Mouse (Mus musculus) olfactory bulb, adult 2 months (tissue): ENCODE measurements around the gene Zfp952. TPM values are rescaled to one million over a fixed set of nuclear protein-coding genes. Genes with fewer than 3 reads are reported as not detected.

Experiments used
- H3K27ac ChIP-seq: fragments of 200-500 bp; 2 replicates; pipeline ENCODE4 v1.5.1; 2012; ENCODE audit warnings: low read depth, low read length; ENCODE audit not compliant: insufficient read depth
- H3K4me1 ChIP-seq: fragments of 200-500 bp; 2 replicates; pipeline ENCODE4 v1.6.1; 2012; ENCODE audit warnings: low read length; ENCODE audit not compliant: control insufficient read depth, insufficient read depth
- H3K4me3 ChIP-seq: fragments of 200-500 bp; 2 replicates; pipeline ENCODE4 v1.5.1; 2012; ENCODE audit warnings: mild to moderate bottlenecking, low read depth, low read length, moderate library complexity; ENCODE audit not compliant: insufficient read depth
- CTCF ChIP-seq: fragments of 200-500 bp; IDR thresholded peaks from 2 replicates; pipeline ENCODE4 v1.5.1; 2012; ENCODE audit warnings: low read depth, mild to moderate bottlenecking, low read length, moderate library complexity; ENCODE audit not compliant: insufficient read depth
- POLR2A ChIP-seq: fragments of 200-500 bp; IDR thresholded peaks from 2 replicates; pipeline ENCODE4 v1.6.1; 2012; ENCODE audit warnings: mild to moderate bottlenecking, low read depth, low read length, moderate library complexity; ENCODE audit not compliant: insufficient read depth
- WGBS: fragments of 180-500 bp; shearing (Covaris S2); methylation state at CpG from one replicate; pipeline ENCODE4 v1.1.7; 2018; 5-methylcytosine and 5-hydroxymethylcytosine counted together
- polyA plus RNA-seq: library from polyadenylated mRNA; stranded (reverse); fragments of >200 nt; gene quantifications from 2 replicates; pipeline ENCODE4 v1.2.4, GENCODE M21; 2012; ENCODE audit warnings: low replicate concordance; ENCODE audit not compliant: missing spikeins, insufficient read depth, insufficient read length

Gene Zfp952
- polyA plus RNA-seq, result not detected in 2 replicates

DNA sequence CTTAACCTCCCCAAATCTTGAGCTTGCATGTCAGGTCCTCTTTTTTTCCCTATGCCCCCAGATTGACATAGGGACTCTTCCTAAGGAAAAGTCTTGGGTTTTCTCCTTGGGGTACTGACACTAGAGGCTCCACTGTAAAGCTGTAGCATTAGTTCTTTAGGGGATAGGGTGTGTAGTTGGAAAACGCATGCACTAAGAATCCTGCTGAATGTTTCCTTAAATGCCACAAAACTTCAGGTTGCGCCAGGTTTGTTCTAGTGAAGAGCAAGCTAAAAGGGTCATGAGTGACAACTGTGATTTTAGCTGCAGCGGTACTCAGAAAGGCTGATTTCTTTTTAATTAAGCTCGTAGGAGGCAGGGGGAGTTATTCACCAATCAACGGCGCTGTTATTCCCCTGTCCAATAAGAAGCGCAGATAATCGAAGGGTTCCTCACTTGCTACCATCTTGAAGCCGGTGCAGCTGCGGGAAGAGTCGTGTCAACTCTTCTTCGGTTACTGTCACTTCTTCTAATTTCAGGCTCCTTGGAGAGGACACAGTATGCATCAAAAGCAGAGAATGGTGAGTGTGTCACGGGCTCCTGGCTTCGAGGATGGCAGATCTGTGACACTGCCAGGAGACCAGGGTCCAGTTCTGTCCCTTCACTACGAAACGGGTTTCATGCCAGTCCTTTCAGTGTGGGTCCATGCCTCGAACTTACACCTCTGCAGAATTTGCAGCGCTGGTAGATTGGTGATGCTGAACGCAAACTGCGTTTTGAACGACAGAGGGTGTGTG is at the start of gene Zfp952:
TSS of gene Zfp952 (plus strand) at position 431 of the 776 bp plus-strand sequence.
- TF ChIP-seq CTCF (no peak), POLR2A (no peak)
- Histone ChIP-seq H3K4me1 (peaks cover 6% of the 10 kb centered on the region; the same call in 1 of the 2 replicates), H3K4me3 (peak within 1 kb of the TSS; percentile 57), H3K27ac (peak within 1 kb of the TSS; percentile 36; the same call in 1 of the 2 replicates)
- WGBS, result 1% methylated on average over 21 of the region's 21 CpGs

DNA sequence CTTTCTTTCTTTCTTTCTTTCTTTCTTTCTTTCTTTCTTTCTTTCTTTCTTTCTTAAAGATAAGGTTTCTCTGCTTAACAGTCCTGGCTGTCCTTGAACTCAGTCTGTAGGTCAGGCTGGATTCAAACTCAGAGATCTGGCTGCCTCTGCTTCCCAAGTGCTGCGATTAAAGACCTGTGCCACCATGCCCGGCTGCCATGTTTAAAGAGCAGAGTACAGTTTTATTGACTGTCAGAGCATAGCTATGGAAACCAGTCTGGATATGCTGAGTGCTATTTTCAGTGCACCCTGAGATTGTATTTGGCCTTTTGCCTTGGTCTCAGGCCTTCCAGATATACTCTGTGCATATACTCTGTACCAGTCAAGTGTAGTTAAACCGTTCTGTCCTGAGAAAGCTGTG is 49.3 kb upstream of the Zfp952 start:
- no peak overlapping the region for H3K27ac ChIP-seq
- no peak for TF ChIP-seq POLR2A
- TF ChIP-seq CTCF, result no peak
- H3K4me1 ChIP-seq, result peaks cover 12% of the 10 kb centered on the region
- no peak overlapping the region for H3K4me3 ChIP-seq
- WGBS, result 85% methylated on average over 3 of the region's 3 CpGs

DNA sequence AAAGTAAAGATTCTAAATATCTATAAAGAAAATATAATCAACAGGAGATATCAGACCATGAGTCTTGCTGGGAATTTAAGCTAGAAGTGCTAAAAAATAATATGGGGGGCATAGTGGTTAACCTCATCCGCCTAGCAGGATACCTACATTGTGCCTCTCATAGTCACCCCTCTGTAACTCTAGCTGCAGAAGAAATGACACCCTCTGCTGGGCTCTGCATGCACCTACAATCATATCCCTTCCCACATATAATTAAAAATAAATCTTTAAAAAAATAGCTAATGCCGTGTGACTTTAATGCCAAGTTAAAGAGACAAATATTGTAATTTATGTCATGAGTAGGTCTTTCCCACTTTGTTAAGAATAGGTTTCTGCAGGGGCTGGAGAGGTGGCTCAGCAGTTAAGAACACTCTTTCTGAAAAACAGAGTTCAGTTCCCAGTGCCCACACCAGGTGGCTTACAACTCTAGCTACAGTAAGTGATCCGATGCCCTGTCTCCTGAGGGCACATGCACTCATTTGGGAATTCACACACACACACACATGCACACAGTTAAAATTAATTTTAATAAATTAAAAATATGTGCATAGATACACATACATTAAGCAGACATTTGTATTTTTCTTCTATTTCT is 48.4 kb upstream of the Zfp952 start:
- H3K4me3 ChIP-seq, result no peak overlapping the region
- WGBS, result 41% methylated on average over 3 of the region's 3 CpGs
- H3K4me1 ChIP-seq, result peaks cover 12% of the 10 kb centered on the region
- TF ChIP-seq CTCF, result no peak
- TF ChIP-seq POLR2A, result no peak
- H3K27ac ChIP-seq, result no peak overlapping the region

DNA sequence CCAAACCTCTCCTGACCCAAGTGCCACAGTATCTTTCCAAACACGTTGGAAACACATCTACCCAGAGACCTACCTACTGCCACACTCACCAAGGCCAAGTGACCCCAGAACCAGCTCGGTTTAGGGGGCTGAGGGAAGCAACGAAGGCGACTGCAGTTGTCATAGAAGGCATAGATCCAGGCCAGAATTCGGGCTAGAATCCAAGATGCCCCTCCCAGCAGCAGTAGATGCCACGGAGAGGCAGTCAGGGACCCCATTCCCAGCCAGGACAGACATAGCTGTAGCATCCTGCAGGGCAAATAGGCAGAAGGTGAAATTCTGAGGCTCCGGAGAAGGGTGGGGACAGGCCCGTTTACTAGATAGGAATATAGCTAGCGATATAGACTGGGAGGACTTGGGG is 46.2 kb upstream of the Zfp952 start:
- TF ChIP-seq CTCF (no peak), POLR2A (no peak)
- peaks cover 15% of the 10 kb centered on the region for H3K4me1 ChIP-seq
- H3K27ac ChIP-seq, result peak overlapping the region; percentile 18
- H3K4me3 ChIP-seq, result peak overlapping the region; percentile 61
- WGBS, result 44% methylated on average over 9 of the region's 9 CpGs

DNA sequence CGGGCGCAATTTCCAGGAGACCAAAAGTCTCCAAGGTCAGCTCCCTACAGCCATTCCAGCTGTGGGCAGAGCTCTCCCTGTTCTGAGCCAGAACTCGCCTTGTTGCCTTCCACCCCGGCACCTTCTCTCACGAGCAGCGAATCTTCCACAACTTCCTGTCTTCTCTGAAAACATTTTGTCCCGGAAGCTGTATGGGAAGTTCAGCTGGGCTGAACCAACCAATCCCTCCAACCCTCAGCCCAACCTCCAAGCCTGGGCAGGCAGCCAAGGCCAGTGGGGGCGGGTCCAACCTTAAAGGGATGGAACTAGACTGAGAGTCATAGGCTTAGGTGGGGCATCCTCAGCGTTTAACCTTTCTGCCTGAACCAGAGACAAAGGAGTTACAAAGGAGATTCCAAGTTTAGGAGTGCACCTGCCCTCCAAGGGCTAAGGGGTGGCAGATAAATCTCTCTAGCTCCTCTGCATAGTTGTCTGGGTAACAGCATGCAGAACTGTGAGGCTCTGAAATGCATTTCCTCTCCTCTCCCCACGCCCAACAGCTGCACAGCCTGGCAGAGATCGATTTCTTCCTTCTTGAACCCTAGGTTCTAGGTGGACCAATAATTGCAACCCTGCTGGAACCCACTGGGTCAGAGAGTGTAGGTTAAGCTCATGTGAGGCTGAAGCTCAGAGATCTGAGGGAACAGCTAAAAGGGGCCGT is 45.6 kb upstream of the Zfp952 start, which contains the start of gene Cyp4f13:
TSS of gene Cyp4f13 (minus strand) at position 188 of the 700 bp plus-strand sequence.
- TF ChIP-seq CTCF (no peak), POLR2A (peak; percentile 47; the same call in 1 of the 2 replicates)
- H3K4me3 ChIP-seq, result peak within 1 kb of the TSS; percentile 61
- 5% methylated on average over 12 of the region's 12 CpGs for WGBS
- peaks cover 16% of the 10 kb centered on the region for H3K4me1 ChIP-seq
- H3K27ac ChIP-seq, result peak within 1 kb of the TSS; percentile 82

DNA sequence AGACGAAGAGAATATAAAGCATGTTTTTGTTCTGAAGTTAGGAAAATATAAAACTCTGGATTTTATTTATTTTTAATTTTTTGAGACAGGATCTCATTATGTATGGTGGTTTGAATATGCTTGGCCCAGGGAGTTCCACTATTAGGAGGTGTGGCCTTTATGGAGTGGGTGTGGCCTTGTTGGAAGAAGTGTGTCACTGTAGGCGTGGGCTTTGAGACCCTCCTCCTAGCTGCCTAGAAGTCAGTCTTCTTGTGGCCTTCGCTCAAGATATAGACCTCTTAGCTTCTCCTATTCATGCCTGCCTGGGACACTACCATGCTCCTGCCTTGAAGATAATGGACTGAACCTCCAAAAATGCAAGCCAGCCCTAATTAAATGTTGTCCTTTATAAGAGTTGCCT is 42.8 kb upstream of the Zfp952 start:
- Histone ChIP-seq H3K27ac (no peak overlapping the region), H3K4me3 (no peak overlapping the region), H3K4me1 (peaks cover 16% of the 10 kb centered on the region)
- TF ChIP-seq POLR2A (no peak), CTCF (no peak)
- WGBS, result 88% methylated on average over 3 of the region's 3 CpGs

DNA sequence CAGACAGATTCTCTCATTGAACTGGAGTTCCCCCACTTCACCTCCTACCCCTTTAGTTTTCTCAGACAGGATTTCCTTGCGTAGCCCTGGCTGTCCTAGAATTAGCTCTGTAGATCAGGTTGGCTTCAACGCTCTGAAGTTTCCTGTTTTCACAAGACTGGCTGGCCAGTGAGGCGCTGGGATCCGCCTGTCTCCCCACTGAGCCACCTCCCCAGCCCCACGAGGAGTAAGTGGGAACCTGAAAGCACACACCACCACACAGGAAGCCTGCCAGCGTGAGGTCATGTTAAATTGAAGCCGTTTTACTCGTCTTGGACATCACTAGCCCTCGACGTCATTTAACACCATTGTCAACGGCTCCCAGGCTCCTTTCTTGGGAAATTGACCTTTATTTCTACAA is 41.9 kb upstream of the Zfp952 start:
- 74% methylated on average over 11 of the region's 11 CpGs for WGBS
- H3K4me3 ChIP-seq, result no peak overlapping the region
- TF ChIP-seq POLR2A (no peak), CTCF (no peak)
- H3K27ac ChIP-seq, result no peak overlapping the region
- H3K4me1 ChIP-seq, result peaks cover 16% of the 10 kb centered on the region

DNA sequence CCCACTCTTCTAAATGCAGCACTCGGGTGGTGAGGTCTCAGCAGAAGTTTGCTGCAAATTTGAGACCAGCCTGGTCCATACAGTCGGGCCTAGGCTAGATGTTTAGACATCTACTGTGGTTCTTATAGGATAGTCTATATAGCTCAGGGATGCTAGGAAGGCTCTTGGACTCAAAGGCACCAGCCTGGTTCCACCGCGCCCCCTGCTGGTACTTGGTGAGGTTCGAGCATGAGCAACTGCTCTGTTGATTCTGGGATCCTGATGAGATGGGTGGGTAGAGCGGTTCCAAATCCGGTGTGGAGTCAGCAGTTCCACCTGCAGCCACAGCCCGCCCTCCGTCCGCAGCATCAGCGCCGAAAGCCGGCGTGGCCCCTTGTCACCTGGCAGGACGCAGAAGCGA is 41.5 kb upstream of the Zfp952 start:
- TF ChIP-seq CTCF (peak; percentile 53; the same call in 1 of the 2 replicates), POLR2A (no peak)
- Histone ChIP-seq H3K27ac (no peak overlapping the region), H3K4me3 (peak overlapping the region; percentile 17; the same call in 1 of the 2 replicates), H3K4me1 (peaks cover 13% of the 10 kb centered on the region)
- WGBS, result 29% methylated on average over 16 of the region's 16 CpGs

DNA sequence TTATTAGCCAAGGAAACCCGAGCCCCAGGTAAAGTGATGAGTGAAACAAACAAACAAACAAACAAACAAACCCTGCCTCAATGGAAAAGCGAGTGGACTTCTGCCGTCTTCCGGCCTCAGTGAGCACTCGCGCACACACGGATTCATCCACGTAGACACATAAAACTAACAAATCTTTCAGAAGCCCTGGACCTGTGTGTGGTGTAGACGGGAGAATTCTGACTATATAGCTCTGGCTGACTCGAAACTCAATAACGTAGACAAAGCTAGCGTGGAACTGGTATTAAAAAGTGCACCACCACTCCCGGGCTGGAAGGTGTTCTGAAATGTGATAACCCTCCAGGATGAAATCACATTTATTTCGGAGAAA is 27.7 kb upstream of the Zfp952 start:
- TF ChIP-seq CTCF, result no peak
- no peak for TF ChIP-seq POLR2A
- H3K27ac ChIP-seq, result no peak overlapping the region
- under 1% methylated on average over 14 of the region's 14 CpGs for WGBS

More for the DNA sequence above, 27.7 kb upstream of the Zfp952 start:
- Histone ChIP-seq H3K4me3 (peak overlapping the region; percentile 63), H3K4me1 (peaks cover 6% of the 10 kb centered on the region)
